Mouse (Mus musculus): ENCODE measurements around the gene App. TPM values are rescaled to one million over a fixed set of nuclear protein-coding genes. Genes with fewer than 3 reads are reported as not detected.

Gene App
- polyA plus RNA-seq (2015; fragmentation: Nextera tagmentation; extraction: Ambion mirVana): 413 and 416 TPM in 2 replicates

DNA sequence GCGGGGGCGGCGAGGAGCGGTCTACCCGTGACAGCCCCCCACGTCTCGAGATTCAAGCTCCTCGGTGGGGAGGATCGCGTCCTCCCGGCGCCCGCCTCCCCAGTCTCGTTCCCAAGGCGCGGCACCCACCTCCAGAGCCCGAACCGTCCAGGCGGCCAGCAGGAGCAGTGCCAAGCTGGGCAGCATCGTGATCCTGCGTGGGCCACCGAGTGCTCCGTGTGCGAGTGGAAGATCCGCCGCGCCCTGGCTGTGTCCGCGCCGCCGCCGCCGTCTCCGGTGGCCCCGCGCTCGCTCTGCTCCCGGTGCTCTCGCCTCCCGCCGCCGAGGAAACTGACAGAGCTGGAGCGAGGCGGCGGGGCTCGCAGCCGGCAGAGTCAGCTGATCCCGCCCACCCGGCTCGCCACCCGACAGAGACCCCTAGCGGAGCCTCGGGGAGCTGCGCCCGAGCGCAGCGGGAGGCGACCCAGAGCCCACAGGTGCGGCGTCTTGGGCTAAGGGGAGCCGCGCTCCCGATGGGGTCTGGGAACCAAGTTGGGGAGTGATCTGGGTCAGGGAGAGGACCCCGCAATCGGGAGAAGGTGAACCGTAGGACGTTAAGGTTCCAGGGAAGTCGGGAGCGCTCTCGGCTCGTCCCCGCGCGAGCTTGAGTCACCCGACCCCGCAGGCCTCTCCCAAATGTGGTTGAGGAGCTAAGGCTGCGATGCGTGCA, at the start of gene App:
TSS of gene App (minus strand) at position 394 of the 709 bp plus-strand sequence.
- H3K27ac ChIP-seq: peak within 1 kb of the TSS; percentile 95
- H3K4me3 ChIP-seq: peak within 1 kb of the TSS; percentile 82
- 0 out of 2 replicates have a peak, but pooled peaks cover 2% of the 10 kb centered on the region for H3K36me3 ChIP-seq (replicated peaks)
- no peaks in the 10 kb centered on the region for H3K27me3 ChIP-seq (replicated peaks)
- peak; percentile 90 for ATAC-seq (replicated peaks)
- no peaks in the 10 kb centered on the region for H3K9me3 ChIP-seq
- peaks cover 27% of the 10 kb centered on the region for H3K4me1 ChIP-seq
- WGBS: under 1% methylated on average over 78 of the region's 78 CpGs
- H3K4me2 ChIP-seq: peak within 1 kb of the TSS; percentile 72
- H3K9ac ChIP-seq: peak within 1 kb of the TSS; percentile 95

DNA sequence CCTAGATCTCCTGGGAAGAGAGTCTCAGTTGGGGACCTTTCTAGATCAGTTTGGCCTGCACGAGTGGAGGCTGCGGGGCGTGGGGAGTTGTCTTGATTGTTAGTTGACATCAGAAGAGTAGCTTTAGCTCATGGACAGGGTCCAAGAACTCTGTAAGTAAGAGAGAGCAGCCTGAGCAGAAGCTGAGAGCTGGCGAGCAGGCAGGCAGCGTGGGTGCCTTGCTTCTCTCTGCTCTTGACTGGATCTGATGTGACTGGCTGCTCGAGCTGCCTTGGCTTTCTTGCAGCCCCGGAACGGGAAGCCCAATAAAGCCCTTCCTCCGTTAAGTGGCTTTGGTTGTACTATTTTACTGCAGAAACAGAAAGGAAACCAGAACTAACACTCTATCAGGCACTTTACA, 42.3 kb upstream of the App start:
- no peak for ATAC-seq (replicated peaks)
- no peak overlapping the region; the same call in 1 of the 2 replicates for H3K27ac ChIP-seq
- H3K9me3 ChIP-seq: no peaks in the 10 kb centered on the region

DNA sequence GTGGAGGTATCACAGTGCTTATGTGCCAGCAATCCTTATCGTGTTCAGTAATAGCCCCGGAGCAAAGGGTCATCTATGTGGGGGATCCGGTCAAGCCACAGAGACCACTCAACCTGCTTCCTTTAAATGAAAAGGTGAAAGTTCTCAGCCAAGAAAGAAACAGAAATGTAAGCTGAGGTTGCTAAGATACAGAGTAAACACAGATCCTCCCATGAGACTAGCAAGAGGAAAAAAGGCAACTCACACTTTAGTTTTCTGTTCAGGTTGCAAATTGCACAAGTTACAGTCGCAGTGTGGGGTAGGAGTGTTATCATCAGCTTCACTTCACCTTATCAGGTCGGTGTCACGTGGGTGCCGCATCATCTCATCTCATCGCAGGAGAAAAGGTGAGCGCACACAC, 41.6 kb upstream of the App start:
- H3K9me3 ChIP-seq: no peaks in the 10 kb centered on the region
- H3K27me3 ChIP-seq (replicated peaks): no peaks in the 10 kb centered on the region
- H3K4me2 ChIP-seq: no peak overlapping the region
- no peak for ATAC-seq (replicated peaks)
- H3K36me3 ChIP-seq (replicated peaks): no peaks in the 10 kb centered on the region
- H3K4me3 ChIP-seq: no peak overlapping the region
- H3K4me1 ChIP-seq: no peaks in the 10 kb centered on the region
- 85% methylated on average over 9 of the region's 9 CpGs for WGBS
- H3K9ac ChIP-seq: no peak overlapping the region
- H3K27ac ChIP-seq: no peak overlapping the region

More for the DNA sequence above, 42.3 kb upstream of the App start:
- H3K9ac ChIP-seq: no peak overlapping the region
- no peaks in the 10 kb centered on the region for H3K27me3 ChIP-seq (replicated peaks)
- no peak overlapping the region for H3K4me2 ChIP-seq
- 79% methylated on average over 9 of the region's 9 CpGs for WGBS
- no peaks in the 10 kb centered on the region for H3K4me1 ChIP-seq
- no peak overlapping the region for H3K4me3 ChIP-seq
- H3K36me3 ChIP-seq (replicated peaks): no peaks in the 10 kb centered on the region

DNA sequence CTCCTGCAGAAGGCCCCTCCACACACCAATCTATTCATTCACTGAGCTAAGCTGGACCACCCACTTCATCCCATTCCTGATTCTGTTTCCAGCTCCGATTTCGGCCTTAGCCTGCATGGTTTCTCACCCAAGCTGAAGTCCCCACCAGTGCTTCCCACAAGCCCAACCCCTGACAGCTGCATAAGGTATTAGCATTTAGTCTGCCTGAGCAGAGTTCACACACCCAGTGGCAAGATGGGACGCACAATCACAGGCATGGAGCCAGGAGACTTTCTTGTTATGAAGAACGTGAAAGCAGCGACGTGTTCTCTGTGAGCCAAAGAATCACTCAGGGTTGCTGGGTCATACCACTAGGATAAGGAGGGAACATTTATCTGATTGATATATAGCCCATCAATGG, 22.1 kb upstream of the App start:
- no peaks in the 10 kb centered on the region for H3K27me3 ChIP-seq (replicated peaks)
- H3K9ac ChIP-seq: no peak overlapping the region
- WGBS: 79% methylated on average over 6 of the region's 6 CpGs
- no peak overlapping the region for H3K4me2 ChIP-seq
- ATAC-seq (replicated peaks): no peak
- no peaks in the 10 kb centered on the region for H3K36me3 ChIP-seq (replicated peaks)
- no peak overlapping the region for H3K4me3 ChIP-seq
- H3K4me1 ChIP-seq: no peaks in the 10 kb centered on the region
- no peaks in the 10 kb centered on the region for H3K9me3 ChIP-seq
- H3K27ac ChIP-seq: no peak overlapping the region

DNA sequence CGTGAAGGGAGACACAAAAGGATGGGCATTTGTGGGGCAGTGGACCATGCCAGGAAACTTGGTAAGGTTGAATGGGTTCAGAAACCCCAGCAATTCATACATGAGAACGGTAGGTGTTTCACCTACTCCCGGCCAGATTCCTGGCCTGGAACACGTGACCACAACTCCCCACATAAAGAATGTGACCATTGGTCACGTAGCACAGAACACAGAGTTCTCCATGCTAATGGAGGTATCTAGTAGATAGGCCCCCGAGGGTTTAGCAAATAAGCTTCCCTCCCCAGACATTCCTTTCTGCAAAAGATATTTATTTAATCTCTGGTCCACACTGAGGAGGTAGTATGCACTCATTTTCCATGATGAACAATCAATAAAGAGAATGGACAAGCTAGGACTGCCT, 21.6 kb upstream of the App start:
- no peak overlapping the region for H3K4me2 ChIP-seq
- H3K27me3 ChIP-seq (replicated peaks): no peaks in the 10 kb centered on the region
- H3K9me3 ChIP-seq: no peaks in the 10 kb centered on the region
- H3K27ac ChIP-seq: no peak overlapping the region
- no peak overlapping the region for H3K4me3 ChIP-seq
- no peaks in the 10 kb centered on the region for H3K4me1 ChIP-seq
- no peak overlapping the region for H3K9ac ChIP-seq
- no peaks in the 10 kb centered on the region for H3K36me3 ChIP-seq (replicated peaks)
- ATAC-seq (replicated peaks): no peak
- WGBS: 81% methylated on average over 6 of the region's 6 CpGs

DNA sequence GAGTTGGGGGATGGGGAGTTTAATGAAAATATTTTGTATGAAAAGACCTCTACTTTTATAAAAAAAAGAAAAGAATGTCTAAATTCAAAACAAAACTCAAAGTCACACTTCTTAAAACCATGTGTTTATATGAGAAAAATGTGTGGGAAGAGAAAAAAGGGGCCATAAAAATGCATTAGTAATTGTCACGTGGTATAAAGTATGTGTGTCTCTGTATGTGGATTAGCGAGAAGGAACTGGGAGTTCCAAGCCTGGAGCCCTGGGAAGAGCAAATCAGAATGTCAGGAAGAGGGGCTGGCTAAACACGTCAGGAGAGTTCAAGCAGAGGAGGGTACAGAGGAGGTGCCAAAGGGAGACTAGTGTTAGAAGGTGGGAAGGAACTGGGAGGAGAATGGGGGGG, 7.9 kb upstream of the App start:
- H3K9ac ChIP-seq: no peak overlapping the region
- H3K9me3 ChIP-seq: no peaks in the 10 kb centered on the region
- H3K27me3 ChIP-seq (replicated peaks): no peaks in the 10 kb centered on the region
- no peak for ATAC-seq (replicated peaks)
- 60% methylated on average over 3 of the region's 3 CpGs for WGBS
- H3K4me3 ChIP-seq: no peak overlapping the region
- H3K36me3 ChIP-seq (replicated peaks): no peaks in the 10 kb centered on the region
- H3K4me2 ChIP-seq: no peak overlapping the region
- H3K27ac ChIP-seq: no peak overlapping the region
- H3K4me1 ChIP-seq: no peaks in the 10 kb centered on the region

DNA sequence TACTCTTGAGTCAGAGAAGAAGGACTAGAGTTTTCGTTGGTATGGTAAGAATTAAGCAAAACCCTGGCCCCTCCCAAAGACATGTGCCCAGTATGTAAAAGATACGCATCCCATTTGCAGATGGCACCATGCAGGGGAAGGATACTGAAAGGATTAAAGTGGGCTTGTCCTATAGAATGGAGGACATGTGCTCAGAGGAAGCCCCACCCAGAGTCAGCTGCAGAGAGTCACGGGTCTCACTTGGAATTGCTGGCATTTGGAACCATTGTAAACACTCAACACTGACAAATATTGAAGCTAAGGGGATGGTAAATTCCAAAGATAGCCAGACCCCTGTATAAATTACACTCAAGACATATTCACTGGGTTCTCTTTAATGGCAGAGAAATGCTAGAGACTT, 7.1 kb upstream of the App start:
- H3K4me3 ChIP-seq: no peak overlapping the region
- no peaks in the 10 kb centered on the region for H3K27me3 ChIP-seq (replicated peaks)
- no peak overlapping the region for H3K4me2 ChIP-seq
- WGBS: 75% methylated on average over 3 of the region's 3 CpGs
- H3K27ac ChIP-seq: no peak overlapping the region
- H3K36me3 ChIP-seq (replicated peaks): no peaks in the 10 kb centered on the region
- H3K9me3 ChIP-seq: no peaks in the 10 kb centered on the region
- no peak for ATAC-seq (replicated peaks)
- no peak overlapping the region for H3K9ac ChIP-seq
- H3K4me1 ChIP-seq: no peaks in the 10 kb centered on the region

DNA sequence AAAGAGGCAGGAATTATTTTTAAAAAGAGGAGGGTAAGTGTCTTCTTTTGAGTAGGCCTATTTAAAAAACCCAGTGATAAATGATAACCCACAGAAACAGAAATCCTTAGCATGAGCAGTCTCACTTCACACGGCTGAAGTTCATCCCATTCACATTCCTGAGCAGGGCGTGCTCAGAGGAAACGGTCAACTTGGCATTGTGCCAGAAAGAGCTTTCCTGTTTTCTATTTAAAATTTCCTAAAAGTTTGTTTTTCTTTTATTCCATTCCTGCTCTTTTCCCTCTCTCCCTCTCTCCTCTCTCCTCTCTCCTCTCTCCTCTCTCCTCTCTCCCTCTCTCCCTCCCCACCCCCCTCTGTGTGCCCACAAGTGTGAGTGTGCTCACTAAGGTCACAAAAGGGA, 3.1 kb upstream of the App start:
- Histone ChIP-seq H3K27me3 (replicated peaks) (no peaks in the 10 kb centered on the region), H3K4me3 (no peak overlapping the region), H3K4me1 (no peaks in the 10 kb centered on the region), H3K27ac (no peak overlapping the region), H3K9ac (no peak overlapping the region), H3K9me3 (no peaks in the 10 kb centered on the region), H3K4me2 (no peak overlapping the region), H3K36me3 (replicated peaks) (no peaks in the 10 kb centered on the region)
- no peak for ATAC-seq (replicated peaks)
- 34% methylated on average over 3 of the region's 3 CpGs for WGBS

DNA sequence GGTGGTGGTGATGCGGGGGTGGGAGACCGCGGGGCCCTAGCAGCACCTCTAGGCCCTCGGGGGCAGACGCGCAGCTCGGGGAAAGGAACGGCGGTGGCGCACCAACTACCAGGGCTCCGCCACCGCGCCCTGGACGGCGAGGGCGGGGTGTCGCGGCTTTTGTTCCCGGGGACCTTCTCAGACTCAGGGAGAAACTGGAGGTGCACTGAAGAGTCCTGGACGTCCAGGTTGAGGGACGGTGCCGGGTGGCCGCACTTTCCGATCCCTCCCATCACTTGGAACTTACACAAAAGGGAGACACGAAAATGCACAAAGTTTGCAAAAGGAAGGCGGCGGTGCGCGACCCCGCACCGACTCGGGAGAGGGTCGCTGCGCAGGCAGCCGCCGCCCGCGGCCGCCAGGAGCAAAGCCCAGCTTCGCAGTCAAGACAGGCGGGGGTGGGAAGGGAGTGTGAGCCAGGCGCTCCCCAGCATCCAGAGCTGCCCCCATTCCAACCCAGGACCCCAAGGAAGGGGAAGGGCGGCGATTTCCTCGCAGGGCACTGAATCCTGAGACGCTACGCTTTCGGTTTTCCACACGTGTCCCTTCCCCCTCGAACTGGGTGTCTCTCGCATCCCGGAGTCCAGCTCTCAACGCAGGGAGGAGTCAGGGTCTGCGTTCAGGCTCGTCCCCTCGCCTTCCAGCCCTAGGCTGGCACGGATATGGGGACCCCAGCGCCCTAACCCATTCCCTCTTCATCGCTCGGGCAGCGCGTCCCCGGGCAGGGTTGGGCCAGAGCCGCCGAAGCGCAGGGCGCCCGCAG, 794 bp downstream of the App start:
- Histone ChIP-seq H3K4me1 (peaks cover 31% of the 10 kb centered on the region), H3K27me3 (replicated peaks) (no peaks in the 10 kb centered on the region), H3K4me2 (peak overlapping the region; percentile 72), H3K9me3 (no peaks in the 10 kb centered on the region), H3K9ac (peak overlapping the region; percentile 95), H3K27ac (peak overlapping the region; percentile 95), H3K36me3 (replicated peaks) (0 out of 2 replicates have a peak, but pooled peaks cover 4% of the 10 kb centered on the region), H3K4me3 (peak overlapping the region; percentile 82)
- peak; percentile 82 for ATAC-seq (replicated peaks)
- under 1% methylated on average over 68 of the region's 68 CpGs for WGBS

DNA sequence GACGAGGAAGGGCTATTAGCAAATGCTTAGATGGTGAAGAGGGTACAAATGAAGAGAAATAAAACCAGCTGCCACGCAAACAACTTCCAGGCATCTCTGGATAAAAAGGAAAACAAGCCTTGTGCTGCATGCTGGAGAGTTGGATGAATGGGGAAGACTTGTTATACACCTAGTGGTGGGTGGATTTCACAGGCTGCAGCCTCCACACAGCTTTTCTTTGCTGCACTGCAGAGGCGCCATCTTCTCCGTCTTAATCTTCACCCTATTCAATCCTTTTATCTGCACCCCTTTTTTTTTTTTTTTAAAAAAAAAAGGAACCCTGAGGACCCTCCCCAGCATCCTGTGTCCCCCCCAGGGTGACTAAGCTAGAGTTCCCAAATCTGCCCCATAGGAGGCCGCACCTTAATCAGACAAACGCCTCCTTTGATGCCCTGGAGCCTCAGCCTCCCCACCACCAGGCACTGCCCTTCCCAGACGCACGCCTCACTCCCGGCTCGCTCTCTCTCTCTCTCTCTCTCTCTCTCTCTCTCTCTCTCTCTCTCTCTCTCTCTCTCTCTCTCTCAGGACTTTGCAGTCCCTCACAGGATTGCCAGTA, 1.5 kb downstream of the App start:
- Histone ChIP-seq H3K4me3 (peak overlapping the region; percentile 82), H3K9me3 (no peaks in the 10 kb centered on the region), H3K27me3 (replicated peaks) (no peaks in the 10 kb centered on the region), H3K36me3 (replicated peaks) (0 out of 2 replicates have a peak, but pooled peaks cover 4% of the 10 kb centered on the region), H3K4me1 (peaks cover 33% of the 10 kb centered on the region), H3K27ac (peak overlapping the region; percentile 95), H3K4me2 (peak overlapping the region; percentile 72), H3K9ac (peak overlapping the region; percentile 95)
- peak; percentile 66 for ATAC-seq (replicated peaks)
- WGBS: under 1% methylated on average over 10 of the region's 10 CpGs

DNA sequence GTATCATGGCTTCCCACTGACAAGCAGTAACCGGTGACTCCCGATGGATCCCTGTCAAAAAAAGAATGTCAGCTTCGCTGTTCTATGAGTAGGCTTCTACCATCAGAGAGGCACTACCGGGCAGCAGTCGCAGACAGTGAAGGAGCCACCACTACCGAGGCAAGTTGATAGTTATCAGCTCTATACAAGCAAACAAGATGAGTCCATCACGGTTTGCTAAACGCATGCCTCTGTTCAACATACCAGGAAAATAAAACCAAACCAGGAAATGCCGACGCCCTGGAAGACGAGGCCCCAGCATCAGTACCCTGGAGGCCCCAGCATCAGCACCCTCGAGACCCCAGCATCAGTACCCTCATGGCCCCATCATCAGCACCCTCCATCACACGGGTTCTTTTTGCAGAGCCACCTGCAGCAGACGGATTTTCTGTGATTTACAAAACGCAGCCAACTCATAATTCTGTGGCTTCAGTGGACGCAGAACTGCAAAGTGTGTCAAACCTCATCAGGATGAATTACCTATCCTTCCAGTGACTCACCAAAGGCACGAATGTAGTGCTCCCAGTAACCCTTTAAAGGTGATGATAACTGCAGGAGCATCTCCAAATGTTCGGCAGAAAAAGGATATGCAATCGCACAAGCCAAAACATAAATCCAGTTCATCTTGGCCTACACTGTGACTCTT, 2.6 kb downstream of the App start:
- Histone ChIP-seq H3K36me3 (replicated peaks) (0 out of 2 replicates have a peak, but pooled peaks cover 4% of the 10 kb centered on the region), H3K9me3 (no peaks in the 10 kb centered on the region), H3K9ac (peak overlapping the region; percentile 44), H3K4me2 (peak overlapping the region; percentile 72), H3K27ac (peak overlapping the region; percentile 65), H3K4me3 (peak overlapping the region; percentile 82), H3K27me3 (replicated peaks) (no peaks in the 10 kb centered on the region), H3K4me1 (peaks cover 36% of the 10 kb centered on the region)
- 34% methylated on average over 19 of the region's 19 CpGs for WGBS
- ATAC-seq (replicated peaks): no peak

DNA sequence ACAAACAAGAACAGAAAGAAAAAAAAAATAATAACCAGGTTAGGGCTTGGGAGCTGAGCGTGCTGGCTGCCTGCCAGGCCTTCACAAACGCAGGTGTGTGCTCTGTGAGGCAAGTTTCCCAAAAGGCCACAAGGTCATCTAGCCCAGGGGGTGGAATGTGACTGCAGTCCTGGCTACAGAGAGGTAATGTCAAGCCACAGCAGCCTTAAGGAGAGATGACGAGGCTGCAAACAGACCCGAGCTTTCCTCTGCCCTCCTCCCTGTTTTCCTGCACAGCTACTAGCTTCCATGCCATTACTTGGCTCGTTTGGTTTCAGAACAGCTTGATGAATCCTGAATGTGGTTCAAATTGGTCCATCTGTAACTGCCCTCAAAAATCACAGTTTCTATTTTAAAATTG, 4.7 kb downstream of the App start:
- ATAC-seq (replicated peaks): no peak
- Histone ChIP-seq H3K9me3 (no peaks in the 10 kb centered on the region), H3K4me2 (0 out of 2 replicates have a peak overlapping the region, but pooled peaks have one; percentile 9), H3K4me3 (no peak overlapping the region), H3K36me3 (replicated peaks) (0 out of 2 replicates have a peak, but pooled peaks cover 4% of the 10 kb centered on the region), H3K27me3 (replicated peaks) (no peaks in the 10 kb centered on the region), H3K9ac (no peak overlapping the region), H3K4me1 (peaks cover 45% of the 10 kb centered on the region), H3K27ac (no peak overlapping the region)
- 56% methylated on average over 5 of the region's 5 CpGs for WGBS

All from midbrain, embryonic 15.5 days (tissue).